Mouse (Mus musculus): ENCODE results near the gene Macf1. TPM values are rescaled to one million over a fixed set of nuclear protein-coding genes. Genes with fewer than 3 reads are reported as not detected.
A peak's percentile ranks its signal among the peaks of the same experiment; 100 is the strongest.

Macf1 gene
- polyA plus RNA-seq, 1 experiment from 2014 or later = 76.5 TPM

GRCm38 (mm10) chr4:123394269-123394668 lies 289.9 kb downstream of the Macf1 start:
- H3K9me3 ChIP-seq (replicated peaks; ENCODE audit: control insufficient read depth, low read length) = no peaks in the 10 kb centered on the region
- no peaks in the 10 kb centered on the region for H3K27me3 ChIP-seq (replicated peaks; ENCODE audit: control insufficient read depth, insufficient read depth, low read length)
- H3K4me3 ChIP-seq (ENCODE audit: low read depth, low read length) = no peak overlapping the region
- H3K9ac ChIP-seq (ENCODE audit: low read length) = no peak overlapping the region
- no peak for DNase-seq (ENCODE audit: low spot score)
- ATAC-seq = no peak
- H3K27ac ChIP-seq (ENCODE audit: low read depth, low read length) = no peak overlapping the region
- peaks cover 91% of the 10 kb centered on the region for H3K36me3 ChIP-seq (ENCODE audit: control insufficient read depth, insufficient read depth, low read length)
- WGBS = 63% methylated on average over 1 of the region's 1 CpGs
- no peak overlapping the region for H3K4me2 ChIP-seq (ENCODE audit: low read length)
- H3K4me1 ChIP-seq (ENCODE audit: control insufficient read depth, insufficient read depth, low read length) = no peaks in the 10 kb centered on the region

GRCm38 (mm10) chr4:123393004-123393403 lies 291.2 kb downstream of the Macf1 start:
- Histone ChIP-seq H3K36me3 (ENCODE audit: control insufficient read depth, insufficient read depth, low read length) (peaks cover 94% of the 10 kb centered on the region), H3K9me3 (replicated peaks; ENCODE audit: control insufficient read depth, low read length) (no peaks in the 10 kb centered on the region), H3K9ac (ENCODE audit: low read length) (no peak overlapping the region), H3K4me2 (ENCODE audit: low read length) (no peak overlapping the region), H3K27ac (ENCODE audit: low read depth, low read length) (no peak overlapping the region), H3K4me1 (ENCODE audit: control insufficient read depth, insufficient read depth, low read length) (no peaks in the 10 kb centered on the region), H3K4me3 (ENCODE audit: low read depth, low read length) (no peak overlapping the region), H3K27me3 (replicated peaks; ENCODE audit: control insufficient read depth, insufficient read depth, low read length) (no peaks in the 10 kb centered on the region)
- DNase-seq (ENCODE audit: low spot score) = no peak
- 93% methylated on average over 3 of the region's 3 CpGs for WGBS
- no peak for ATAC-seq

GRCm38 (mm10) chr4:123392187-123392586 lies 292.0 kb downstream of the Macf1 start:
- Histone ChIP-seq H3K4me2 (ENCODE audit: low read length) (no peak overlapping the region), H3K9me3 (replicated peaks; ENCODE audit: control insufficient read depth, low read length) (no peaks in the 10 kb centered on the region), H3K4me3 (ENCODE audit: low read depth, low read length) (no peak overlapping the region), H3K27me3 (replicated peaks; ENCODE audit: control insufficient read depth, insufficient read depth, low read length) (no peaks in the 10 kb centered on the region), H3K9ac (ENCODE audit: low read length) (no peak overlapping the region), H3K4me1 (ENCODE audit: control insufficient read depth, insufficient read depth, low read length) (no peaks in the 10 kb centered on the region), H3K36me3 (ENCODE audit: control insufficient read depth, insufficient read depth, low read length) (peaks cover 93% of the 10 kb centered on the region), H3K27ac (ENCODE audit: low read depth, low read length) (no peak overlapping the region)
- DNase-seq (ENCODE audit: low spot score) (no peak), ATAC-seq (no peak)
- WGBS = 96% methylated on average over 1 of the region's 1 CpGs

GRCm38 (mm10) chr4:123385028-123385427 lies 299.1 kb downstream of the Macf1 start:
- Histone ChIP-seq H3K9ac (ENCODE audit: low read length) (no peak overlapping the region), H3K4me3 (ENCODE audit: low read depth, low read length) (no peak overlapping the region), H3K4me1 (ENCODE audit: control insufficient read depth, insufficient read depth, low read length) (no peaks in the 10 kb centered on the region), H3K27me3 (replicated peaks; ENCODE audit: control insufficient read depth, insufficient read depth, low read length) (no peaks in the 10 kb centered on the region), H3K9me3 (replicated peaks; ENCODE audit: control insufficient read depth, low read length) (no peaks in the 10 kb centered on the region), H3K4me2 (ENCODE audit: low read length) (no peak overlapping the region), H3K36me3 (ENCODE audit: control insufficient read depth, insufficient read depth, low read length) (peaks cover 94% of the 10 kb centered on the region), H3K27ac (ENCODE audit: low read depth, low read length) (peak overlapping the region; percentile 2; the same call in 1 of the 2 replicates)
- WGBS = 15% methylated on average over 1 of the region's 1 CpGs
- ATAC-seq (no peak), DNase-seq (ENCODE audit: low spot score) (peak; percentile 18)

- peaks cover 89% of the 10 kb centered on the region for H3K36me3 ChIP-seq (ENCODE audit: control insufficient read depth, insufficient read depth, low read length)
- no peak overlapping the region for H3K9ac ChIP-seq (ENCODE audit: low read length)
- H3K4me1 ChIP-seq (ENCODE audit: control insufficient read depth, insufficient read depth, low read length) = no peaks in the 10 kb centered on the region
- ATAC-seq = no peak
- no peak for DNase-seq (ENCODE audit: low spot score)
- WGBS = 94% methylated on average over 7 of the region's 7 CpGs
- H3K27ac ChIP-seq (ENCODE audit: low read depth, low read length) = no peak overlapping the region
- H3K4me2 ChIP-seq (ENCODE audit: low read length) = no peak overlapping the region
- H3K9me3 ChIP-seq (replicated peaks; ENCODE audit: control insufficient read depth, low read length) = no peaks in the 10 kb centered on the region
- no peaks in the 10 kb centered on the region for H3K27me3 ChIP-seq (replicated peaks; ENCODE audit: control insufficient read depth, insufficient read depth, low read length)
- no peak overlapping the region for H3K4me3 ChIP-seq (ENCODE audit: low read depth, low read length)
Observed at GRCm38 (mm10) chr4:123383173-123383572, 301.0 kb downstream of the Macf1 start.

- DNase-seq (ENCODE audit: low spot score) = no peak
- Histone ChIP-seq H3K4me1 (ENCODE audit: control insufficient read depth, insufficient read depth, low read length) (no peaks in the 10 kb centered on the region), H3K36me3 (ENCODE audit: control insufficient read depth, insufficient read depth, low read length) (peaks cover 89% of the 10 kb centered on the region), H3K27ac (ENCODE audit: low read depth, low read length) (no peak overlapping the region), H3K9me3 (replicated peaks; ENCODE audit: control insufficient read depth, low read length) (no peaks in the 10 kb centered on the region), H3K9ac (ENCODE audit: low read length) (no peak overlapping the region), H3K4me3 (ENCODE audit: low read depth, low read length) (no peak overlapping the region), H3K27me3 (replicated peaks; ENCODE audit: control insufficient read depth, insufficient read depth, low read length) (no peaks in the 10 kb centered on the region), H3K4me2 (ENCODE audit: low read length) (no peak overlapping the region)
- no peak for ATAC-seq
- WGBS = 83% methylated on average over 4 of the region's 4 CpGs
Observed at GRCm38 (mm10) chr4:123382051-123382450, 302.1 kb downstream of the Macf1 start.

GRCm38 (mm10) chr4:123381598-123381997 lies 302.6 kb downstream of the Macf1 start:
- DNase-seq (ENCODE audit: low spot score) = no peak
- no peak overlapping the region for H3K27ac ChIP-seq (ENCODE audit: low read depth, low read length)
- H3K4me1 ChIP-seq (ENCODE audit: control insufficient read depth, insufficient read depth, low read length) = no peaks in the 10 kb centered on the region
- no peaks in the 10 kb centered on the region for H3K9me3 ChIP-seq (replicated peaks; ENCODE audit: control insufficient read depth, low read length)
- no peak overlapping the region for H3K9ac ChIP-seq (ENCODE audit: low read length)
- H3K4me3 ChIP-seq (ENCODE audit: low read depth, low read length) = no peak overlapping the region
- H3K36me3 ChIP-seq (ENCODE audit: control insufficient read depth, insufficient read depth, low read length) = peaks cover 89% of the 10 kb centered on the region
- 94% methylated on average over 11 of the region's 11 CpGs for WGBS
- H3K4me2 ChIP-seq (ENCODE audit: low read length) = no peak overlapping the region
- ATAC-seq = no peak
- no peaks in the 10 kb centered on the region for H3K27me3 ChIP-seq (replicated peaks; ENCODE audit: control insufficient read depth, insufficient read depth, low read length)

GRCm38 (mm10) chr4:123376031-123376430 lies 308.1 kb downstream of the Macf1 start:
- H3K27ac ChIP-seq (ENCODE audit: low read depth, low read length) = no peak overlapping the region
- H3K27me3 ChIP-seq (replicated peaks; ENCODE audit: control insufficient read depth, insufficient read depth, low read length) = no peaks in the 10 kb centered on the region

GRCm38 (mm10) chr4:123374316-123375008 lies 309.7 kb downstream of the Macf1 start:
- Histone ChIP-seq H3K36me3 (ENCODE audit: control insufficient read depth, insufficient read depth, low read length) (peaks cover 94% of the 10 kb centered on the region), H3K9me3 (replicated peaks; ENCODE audit: control insufficient read depth, low read length) (no peaks in the 10 kb centered on the region), H3K27me3 (replicated peaks; ENCODE audit: control insufficient read depth, insufficient read depth, low read length) (no peaks in the 10 kb centered on the region), H3K9ac (ENCODE audit: low read length) (no peak overlapping the region), H3K4me3 (ENCODE audit: low read depth, low read length) (no peak overlapping the region), H3K4me2 (ENCODE audit: low read length) (no peak overlapping the region), H3K27ac (ENCODE audit: low read depth, low read length) (no peak overlapping the region), H3K4me1 (ENCODE audit: control insufficient read depth, insufficient read depth, low read length) (no peaks in the 10 kb centered on the region)
- WGBS = 94% methylated on average over 12 of the region's 12 CpGs
- DNase-seq (ENCODE audit: low spot score) = no peak
- ATAC-seq = no peak

More at GRCm38 (mm10) chr4:123376031-123376430, 308.1 kb downstream of the Macf1 start:
- ATAC-seq = no peak
- no peak overlapping the region for H3K9ac ChIP-seq (ENCODE audit: low read length)
- no peak for DNase-seq (ENCODE audit: low spot score)
- no peak overlapping the region for H3K4me2 ChIP-seq (ENCODE audit: low read length)
- no peaks in the 10 kb centered on the region for H3K9me3 ChIP-seq (replicated peaks; ENCODE audit: control insufficient read depth, low read length)
- WGBS = 93% methylated on average over 3 of the region's 3 CpGs
- H3K4me3 ChIP-seq (ENCODE audit: low read depth, low read length) = no peak overlapping the region
- H3K36me3 ChIP-seq (ENCODE audit: control insufficient read depth, insufficient read depth, low read length) = peaks cover 89% of the 10 kb centered on the region
- no peaks in the 10 kb centered on the region for H3K4me1 ChIP-seq (ENCODE audit: control insufficient read depth, insufficient read depth, low read length)
